Mouse (Mus musculus): ENCODE data around the gene Midn. TPM values are rescaled to one million over a fixed set of nuclear protein-coding genes. Genes with fewer than 3 reads are reported as not detected.
A peak's percentile ranks its signal among the peaks of the same experiment; 100 is the strongest.
"Not testable (repeated sequence)": the region's sequence is repeated elsewhere in the genome, so short reads cannot be mapped to it uniquely, and the experiment has no call there.

Midn gene
- total RNA-seq, 2 experiments from 2014 or later: 22.4 to 29.6 TPM

DNA sequence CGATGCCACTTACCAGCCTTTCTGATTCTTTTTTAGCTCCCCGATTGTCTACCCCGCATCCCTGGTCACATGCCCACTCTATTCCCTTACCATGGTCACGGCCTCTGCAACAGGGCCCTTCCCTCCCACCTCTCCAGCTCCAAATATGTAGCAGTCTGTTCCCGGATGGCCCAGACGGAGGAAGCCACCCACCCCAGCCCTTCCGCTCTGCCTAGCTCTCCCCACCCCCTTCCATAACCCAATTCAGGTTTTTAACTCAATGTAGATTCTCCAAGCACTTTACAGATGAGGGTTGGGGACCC lies 8.6 kb downstream of the Midn start:
- no peak for ATAC-seq (ENCODE audit: poor library complexity, severe bottlenecking)

DNA sequence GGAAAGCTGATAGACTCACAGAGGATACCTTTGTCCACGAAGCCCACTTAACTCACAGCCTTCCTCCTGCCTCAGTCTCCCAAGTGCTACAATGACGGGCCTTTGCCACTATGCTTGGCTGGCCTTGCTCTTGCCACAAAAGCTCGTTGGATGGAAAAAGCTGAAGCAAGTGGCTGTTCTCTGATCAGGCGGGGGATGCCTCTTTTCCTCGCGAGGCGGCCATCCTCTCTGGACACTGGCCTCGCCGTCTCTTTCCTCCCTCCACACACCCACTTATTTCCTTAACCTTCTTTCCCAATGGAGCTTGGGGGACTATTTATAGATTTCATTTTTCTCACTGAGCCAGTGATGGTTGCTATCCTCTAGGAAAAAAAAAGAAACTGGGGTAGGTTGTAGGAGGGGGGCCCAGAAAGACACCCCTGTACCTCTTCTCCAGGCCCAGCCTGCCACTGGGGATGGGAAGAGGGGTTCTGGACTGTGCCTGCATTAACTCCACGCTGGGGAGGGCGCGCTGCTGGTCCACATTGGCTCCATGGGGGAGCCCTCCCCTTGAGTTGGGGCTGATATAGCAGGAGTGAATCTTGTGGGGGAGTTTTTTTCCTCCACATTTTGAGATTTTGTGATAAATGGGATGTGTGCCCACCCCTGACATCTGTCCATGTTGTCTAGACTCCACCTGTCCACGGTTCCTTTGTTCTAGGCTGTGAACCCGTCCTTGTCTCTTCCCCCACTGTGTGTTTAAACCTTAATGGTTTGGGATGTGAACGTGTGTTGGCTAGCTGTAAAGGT lies 9.3 kb downstream of the Midn start:
- ATAC-seq (ENCODE audit: poor library complexity, severe bottlenecking): no peak

DNA sequence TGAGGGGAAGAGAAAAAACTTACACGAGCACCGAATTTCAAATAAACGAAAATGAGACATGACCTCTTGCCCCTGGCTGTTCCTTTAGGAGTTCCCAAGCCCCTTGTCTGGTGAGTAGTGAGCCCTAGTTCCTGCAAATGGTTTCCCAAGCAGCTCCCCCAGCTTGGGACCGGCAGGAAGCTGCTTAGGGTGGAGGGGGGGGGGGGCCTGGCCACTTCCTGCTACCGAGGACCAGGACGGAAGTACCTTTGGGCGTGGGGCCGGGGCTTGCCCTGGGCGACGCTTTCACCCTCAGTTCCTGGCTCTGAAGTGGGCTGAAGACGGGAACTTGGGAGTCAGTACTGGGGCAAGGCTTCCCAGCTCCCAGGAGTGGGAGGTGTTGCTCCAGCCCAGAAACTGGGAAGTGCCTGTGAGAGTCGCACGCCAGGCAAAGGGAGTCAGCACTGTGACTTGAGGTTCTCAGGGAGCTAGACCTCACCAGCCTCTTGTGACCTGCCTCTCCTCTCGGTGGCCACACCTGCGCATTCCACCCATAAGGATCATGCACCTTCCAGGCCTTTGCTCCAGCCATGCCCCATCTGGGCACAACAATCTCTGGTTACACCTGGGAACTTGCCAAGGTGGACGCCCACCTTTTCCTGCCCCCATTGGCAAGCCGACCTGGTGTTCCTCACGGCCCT lies 10.4 kb downstream of the Midn start:
- ATAC-seq (ENCODE audit: poor library complexity, severe bottlenecking): peak; percentile 50

DNA sequence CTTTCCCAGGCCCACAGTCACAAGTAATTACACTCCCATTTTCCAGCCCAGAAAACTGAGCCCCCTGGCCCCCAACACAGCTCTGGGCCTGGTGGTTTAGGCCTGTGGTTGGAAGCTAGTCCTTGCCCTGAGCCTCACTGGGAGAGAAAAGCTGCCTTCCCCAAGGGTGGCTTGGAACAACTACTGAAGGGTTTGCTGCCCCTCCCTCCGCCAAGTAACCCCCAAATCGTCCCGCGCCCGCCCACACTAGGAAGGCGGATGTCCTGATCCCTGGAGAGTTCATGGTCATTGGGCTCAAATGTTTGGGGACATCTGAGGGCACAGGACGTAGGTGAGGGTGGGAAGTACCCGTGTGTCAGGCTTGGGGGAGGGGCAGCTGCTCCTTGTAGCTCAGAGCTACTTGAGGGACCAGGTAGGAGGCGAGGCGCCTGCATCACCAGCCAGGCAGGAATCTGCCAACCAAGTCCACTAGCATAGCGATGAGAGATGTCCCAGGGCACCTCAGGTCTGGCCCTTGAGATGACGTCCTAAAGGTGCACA lies 11.0 kb downstream of the Midn start:
- peak; percentile 8 for ATAC-seq (ENCODE audit: poor library complexity, severe bottlenecking)

DNA sequence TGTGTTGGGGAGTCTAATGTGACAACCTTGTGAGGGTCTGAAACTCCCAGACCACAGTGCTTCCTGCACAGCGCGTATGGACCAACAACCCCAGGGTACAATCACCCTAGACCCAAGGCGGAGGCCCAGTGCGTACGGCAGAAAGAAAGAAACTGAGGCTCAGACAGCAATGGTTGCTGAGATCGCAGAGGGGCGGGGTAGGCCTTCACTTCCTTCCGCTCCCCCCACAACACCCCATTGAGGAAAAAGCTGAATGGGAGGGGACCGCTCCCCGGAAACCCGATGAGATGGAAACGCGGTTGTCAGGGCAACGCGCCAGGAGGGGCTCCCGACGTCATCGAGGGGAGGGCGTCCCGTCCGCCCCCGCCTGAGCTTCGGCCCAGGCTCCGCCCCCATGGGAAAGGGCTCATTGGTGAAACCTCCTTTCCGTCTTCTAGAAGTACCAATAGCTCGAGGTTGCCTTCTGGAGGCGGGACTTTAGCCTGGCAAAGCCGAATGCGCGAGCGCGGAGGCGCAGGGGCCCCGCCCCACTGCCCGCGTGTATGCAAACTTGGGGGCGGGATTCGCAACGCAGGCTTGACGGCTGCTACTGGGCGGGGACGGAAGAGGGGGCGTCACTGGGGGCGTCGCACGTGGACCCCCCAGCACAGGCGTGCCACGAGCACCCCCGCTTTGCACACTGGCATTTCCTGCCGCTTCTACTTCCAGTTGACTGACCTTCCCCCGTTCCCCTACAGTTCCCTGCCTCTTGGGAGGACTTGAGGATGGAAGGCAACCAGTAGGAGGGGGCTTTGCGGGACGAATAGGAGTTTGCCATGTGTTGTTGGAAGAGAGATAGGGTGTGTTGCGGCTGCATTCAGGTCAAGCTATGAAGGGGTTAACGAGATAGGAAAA lies 11.7 kb downstream of the Midn start:
- peak; percentile 79 for ATAC-seq (ENCODE audit: poor library complexity, severe bottlenecking)

DNA sequence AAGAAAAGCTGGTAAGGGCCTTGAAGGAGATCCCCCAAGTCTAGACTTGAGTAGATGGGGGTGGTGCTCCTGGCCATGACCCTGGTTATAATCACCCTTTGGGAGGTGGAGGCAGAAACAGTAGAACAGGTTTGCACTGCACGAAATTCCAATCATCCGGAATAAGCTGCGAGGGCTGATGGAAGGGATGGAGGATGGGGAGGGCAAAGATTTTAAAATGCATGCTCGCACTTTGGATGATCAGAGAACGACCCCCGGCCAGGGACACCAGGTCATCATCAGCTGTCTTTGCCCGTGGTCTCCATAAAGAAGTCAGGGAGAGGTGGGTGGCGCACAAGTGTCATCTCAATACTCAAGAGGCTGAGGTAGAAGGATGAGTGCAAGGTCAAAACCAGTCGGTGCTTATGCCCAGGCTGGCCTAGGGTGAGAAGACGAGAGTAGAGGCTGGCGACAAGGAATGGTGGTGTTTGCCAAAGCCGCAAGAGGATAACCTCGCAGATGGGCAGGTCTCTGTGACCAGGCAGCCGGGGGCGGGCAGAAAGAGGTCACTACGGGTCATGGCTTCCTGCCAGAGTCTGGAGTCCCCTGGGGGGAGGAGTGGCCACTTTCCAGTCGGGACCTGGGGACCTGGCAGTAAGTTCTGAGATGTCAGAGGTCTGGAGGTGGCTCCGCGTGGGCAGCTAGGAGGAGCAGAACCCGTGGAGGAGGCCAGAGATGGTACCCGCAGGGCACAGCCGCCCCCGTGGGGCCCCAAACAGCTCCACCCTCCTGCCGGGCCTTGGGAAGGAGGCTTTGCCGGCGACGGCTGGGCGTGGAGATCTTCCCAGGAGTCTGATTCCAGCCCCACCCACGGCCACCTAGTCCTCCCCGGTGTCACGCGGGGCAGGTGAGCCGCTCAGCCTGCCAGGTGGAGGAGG lies 12.6 kb downstream of the Midn start:
- ATAC-seq (ENCODE audit: poor library complexity, severe bottlenecking): no peak

DNA sequence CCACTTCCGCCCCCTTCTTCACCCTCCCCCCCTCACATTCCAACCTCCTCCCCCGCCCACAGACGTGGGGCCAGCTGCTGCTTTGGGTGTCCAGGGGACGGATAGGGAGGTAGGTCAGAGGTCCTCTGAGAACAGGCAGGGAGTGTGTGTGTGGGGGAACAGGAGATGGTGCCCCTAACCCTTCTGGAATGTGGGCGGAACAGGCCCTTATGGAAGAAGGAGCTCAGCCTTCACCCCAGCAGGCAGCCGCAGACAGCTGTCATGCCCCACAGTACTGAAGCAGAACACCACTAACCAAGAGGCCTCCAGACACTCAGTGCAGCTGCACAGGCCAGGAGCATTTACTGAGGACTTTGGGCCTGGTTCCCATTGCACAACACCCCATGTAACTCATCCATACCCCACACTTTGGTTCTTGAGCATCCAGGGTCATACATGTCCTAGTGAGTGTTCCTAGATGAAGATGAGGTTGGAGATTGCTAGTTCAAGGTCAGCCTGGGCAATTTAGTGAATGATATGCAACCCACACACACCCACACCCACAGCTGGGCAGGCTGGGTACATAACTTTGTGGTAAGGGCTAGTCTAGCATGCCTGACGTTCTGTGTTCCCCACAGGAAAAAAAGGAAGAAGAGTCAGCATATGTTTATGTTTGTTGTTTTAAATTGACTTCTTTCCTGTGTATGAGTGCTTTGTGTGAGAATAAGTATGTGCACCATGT lies 13.6 kb downstream of the Midn start:
- ATAC-seq (ENCODE audit: poor library complexity, severe bottlenecking): no peak

DNA sequence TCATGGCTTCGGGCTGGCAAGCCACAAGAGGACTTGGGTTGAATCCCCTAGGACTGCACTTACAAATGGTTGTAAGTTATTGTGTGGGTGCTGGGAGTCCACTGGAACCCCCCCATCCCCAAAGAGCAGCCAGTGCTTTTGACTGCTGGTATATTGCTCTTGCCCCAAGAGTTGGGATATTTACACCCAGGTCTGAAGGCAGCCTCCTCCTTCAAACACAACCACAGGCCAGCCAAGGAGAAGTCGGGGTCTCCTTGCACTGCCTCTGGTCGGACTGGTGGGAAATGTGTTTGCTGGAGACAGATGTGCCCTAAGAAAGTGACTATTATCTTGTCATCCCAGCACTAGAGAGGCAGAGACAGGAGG lies 14.2 kb downstream of the Midn start:
- no peak for ATAC-seq (ENCODE audit: poor library complexity, severe bottlenecking)

DNA sequence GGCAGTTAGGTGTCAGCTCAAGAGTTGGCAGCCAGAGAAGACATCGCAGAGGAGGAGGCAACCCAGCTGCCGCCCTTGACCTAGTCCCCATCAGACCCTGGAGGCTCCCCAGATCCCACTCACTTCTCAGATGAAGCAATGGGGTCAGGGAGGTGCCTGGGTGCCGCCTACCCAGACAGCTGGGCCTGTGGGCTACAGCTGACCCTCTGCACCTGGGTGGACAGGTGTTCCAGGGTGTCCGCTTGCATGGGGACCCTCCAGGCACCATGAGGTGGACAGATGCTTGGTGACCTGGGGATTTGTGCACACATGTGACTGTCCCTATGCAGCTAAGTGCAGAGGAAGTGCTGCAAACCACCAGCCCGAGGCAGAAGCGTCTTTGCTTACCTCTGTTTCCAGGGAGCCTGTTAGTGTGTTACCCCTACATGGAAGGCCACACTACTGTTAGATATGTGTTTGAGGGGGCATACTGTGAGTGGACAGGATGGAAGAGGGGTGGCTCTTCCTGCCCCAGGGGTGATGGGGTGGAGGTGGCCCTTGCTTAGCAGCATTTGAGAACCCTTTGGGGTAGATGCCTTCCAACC lies 14.7 kb downstream of the Midn start:
- ATAC-seq (ENCODE audit: poor library complexity, severe bottlenecking): no peak

DNA sequence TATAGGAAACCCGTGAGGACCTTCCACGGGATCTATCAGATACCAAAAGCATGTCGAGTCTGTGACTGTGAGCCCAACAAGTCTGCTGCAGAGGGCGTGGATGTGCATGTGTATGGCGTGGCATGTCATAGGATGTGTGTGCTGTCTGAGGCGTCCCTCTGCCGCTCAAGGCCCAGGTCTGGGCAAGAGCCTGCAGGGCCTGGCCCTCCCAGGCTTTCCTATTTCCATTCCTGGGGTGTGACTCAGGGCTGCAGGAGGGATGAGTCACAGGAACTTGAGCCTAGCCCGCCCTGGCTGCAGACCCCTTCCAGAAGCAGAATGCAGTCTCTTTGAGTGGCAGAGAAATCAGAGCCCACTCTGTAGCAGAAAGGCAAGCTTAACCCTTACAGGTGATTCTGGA lies 15.6 kb downstream of the Midn start:
- no peak for ATAC-seq (ENCODE audit: poor library complexity, severe bottlenecking)

DNA sequence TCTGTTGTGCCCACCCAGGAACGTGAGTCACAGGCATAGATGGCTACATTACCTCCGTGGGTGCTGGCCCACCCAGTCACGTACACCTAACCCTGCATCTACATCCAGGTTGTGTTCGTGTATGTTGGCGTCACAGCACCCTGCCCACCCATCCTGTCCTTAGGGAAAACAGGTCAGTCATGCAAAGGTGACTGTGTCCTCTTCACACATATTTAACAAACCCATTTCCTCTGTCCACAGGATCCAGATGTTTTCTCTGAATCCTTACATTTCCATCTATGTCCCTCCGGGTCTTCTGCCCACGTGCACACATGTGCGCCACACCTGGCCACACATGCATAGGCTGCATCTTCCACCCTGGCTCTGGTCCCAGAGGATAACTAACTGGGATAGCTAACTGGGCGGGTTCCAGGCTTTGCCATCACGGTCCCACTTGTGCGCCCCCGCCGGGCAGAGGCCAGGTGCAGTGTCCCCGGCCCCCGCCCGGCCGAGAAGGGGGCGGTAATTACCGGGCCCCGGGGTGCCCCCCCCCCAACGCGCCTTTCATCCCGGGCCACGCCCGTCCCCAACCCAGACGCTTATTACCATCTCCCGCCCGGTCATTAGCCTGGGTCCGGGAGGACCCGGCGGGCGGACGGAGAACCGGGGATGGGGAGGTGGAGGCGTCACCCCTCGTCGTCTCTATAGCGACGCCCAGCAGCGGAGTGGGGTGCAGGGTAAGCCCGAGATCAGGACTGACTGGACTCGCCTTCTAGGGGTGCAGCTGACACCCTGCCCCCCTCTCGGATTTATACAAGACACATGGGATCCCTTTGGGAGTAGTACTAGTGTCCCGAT lies 16.3 kb downstream of the Midn start:
- ATAC-seq (ENCODE audit: poor library complexity, severe bottlenecking): 0 out of 2 replicates have a peak, but pooled peaks have one; percentile 0

DNA sequence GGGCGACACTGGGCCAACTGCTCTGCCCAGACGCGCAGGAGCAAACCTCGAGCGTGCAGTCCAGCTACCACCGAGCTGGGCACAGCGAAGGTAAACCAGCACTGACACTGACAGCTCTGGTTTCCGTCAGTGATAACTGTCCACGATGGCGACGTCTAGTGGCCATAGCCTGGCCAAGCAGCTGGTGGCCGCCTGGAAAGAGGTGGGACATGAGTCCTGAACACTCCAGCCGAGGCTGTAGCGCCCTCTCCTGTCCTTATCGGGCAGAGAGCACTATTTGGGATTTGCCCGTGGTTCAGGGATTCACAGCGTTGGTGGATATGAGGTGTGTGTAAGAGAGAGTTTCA lies 16.9 kb downstream of the Midn start:
- ATAC-seq (ENCODE audit: poor library complexity, severe bottlenecking): peak; percentile 65

DNA sequence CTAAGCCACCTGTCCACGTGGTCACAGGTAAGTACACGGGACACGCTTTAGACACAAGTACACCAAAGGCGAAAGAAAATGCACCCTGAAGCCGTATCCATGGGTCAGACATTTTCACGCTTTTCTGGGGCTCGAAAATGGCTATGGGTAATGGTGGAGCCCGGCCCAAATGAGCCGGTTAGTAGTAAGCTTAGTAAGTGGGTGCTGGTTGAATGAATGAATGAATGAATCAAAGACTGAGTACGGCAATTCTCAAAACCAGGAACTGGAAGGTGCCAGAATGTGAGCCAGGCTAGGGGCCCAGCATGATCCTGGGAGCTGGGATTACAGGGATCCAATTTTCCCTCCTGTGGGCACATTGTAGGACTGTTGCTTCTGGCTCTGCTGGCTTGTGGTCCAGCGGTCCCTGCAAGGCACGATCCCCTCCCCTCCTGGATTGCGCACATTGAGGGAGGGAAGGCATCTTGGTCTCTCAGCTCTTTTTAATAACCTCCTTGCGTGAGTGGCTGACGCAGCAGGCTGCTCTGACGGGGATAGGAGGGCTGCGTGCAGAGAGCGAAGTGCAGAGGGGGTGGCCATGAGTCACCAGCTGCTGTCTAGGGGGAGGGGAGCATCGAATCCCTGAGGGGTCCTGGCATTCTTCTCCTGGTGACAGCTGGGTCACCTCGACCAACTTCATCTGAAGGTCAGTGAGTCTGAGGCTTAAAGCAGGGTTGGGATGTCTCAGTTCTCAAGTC lies 17.5 kb downstream of the Midn start, which contains the start of gene Cirbp:
Cirbp (plus strand) TSS at position 594 of the 737 bp plus-strand sequence.
- ATAC-seq (ENCODE audit: poor library complexity, severe bottlenecking): no peak

DNA sequence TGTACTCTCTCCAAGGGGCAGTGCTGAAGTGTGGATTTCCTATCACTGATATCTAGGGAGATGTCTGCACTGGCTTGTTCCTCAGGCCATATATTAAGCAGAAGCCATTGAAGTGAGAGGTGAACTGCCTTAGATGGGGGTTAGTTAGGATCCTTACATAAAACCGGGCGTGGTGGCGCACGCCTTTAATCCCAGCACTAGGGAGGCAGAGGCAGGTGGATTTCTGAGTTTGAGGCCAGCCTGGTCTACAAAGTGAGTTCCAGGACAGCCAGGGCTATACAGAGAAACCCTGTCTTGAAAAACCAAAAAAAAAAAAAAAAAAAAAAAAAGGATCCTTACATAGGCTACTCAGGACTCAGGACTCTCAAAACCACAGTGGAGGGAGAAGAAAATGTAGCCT lies 18.1 kb downstream of the Midn start:
- ATAC-seq (ENCODE audit: poor library complexity, severe bottlenecking): not testable (repeated sequence)

DNA sequence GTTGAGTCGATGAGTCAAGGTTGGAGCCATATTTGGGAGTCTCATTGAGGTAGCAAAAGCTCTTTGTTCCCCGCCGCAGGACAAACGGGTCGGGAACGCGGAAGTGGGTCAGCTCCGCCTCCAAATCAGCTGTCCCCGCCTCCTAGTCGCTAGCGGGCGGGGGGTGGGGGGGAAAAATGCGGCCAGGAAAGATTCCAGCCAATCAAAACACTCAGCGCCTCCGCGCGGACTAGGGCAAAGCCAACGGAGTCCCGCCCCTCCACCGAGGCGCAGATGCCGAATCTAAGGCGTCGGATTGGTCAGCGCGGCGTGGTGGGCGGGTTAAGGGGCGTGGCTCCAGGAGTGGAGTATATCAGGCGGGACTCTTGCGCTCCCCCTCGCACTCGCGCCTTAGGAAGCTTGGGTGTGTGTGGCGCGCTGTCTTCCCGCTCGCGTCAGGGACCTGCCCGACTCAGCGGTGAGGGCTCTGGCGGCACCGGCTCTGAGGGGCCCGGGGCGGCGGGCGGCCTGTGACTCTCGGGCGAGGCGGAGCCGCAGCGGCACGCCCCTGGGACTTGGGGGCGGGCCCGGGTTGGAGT lies 19.5 kb downstream of the Midn start:
- peak; percentile 76 for ATAC-seq (ENCODE audit: poor library complexity, severe bottlenecking)

DNA sequence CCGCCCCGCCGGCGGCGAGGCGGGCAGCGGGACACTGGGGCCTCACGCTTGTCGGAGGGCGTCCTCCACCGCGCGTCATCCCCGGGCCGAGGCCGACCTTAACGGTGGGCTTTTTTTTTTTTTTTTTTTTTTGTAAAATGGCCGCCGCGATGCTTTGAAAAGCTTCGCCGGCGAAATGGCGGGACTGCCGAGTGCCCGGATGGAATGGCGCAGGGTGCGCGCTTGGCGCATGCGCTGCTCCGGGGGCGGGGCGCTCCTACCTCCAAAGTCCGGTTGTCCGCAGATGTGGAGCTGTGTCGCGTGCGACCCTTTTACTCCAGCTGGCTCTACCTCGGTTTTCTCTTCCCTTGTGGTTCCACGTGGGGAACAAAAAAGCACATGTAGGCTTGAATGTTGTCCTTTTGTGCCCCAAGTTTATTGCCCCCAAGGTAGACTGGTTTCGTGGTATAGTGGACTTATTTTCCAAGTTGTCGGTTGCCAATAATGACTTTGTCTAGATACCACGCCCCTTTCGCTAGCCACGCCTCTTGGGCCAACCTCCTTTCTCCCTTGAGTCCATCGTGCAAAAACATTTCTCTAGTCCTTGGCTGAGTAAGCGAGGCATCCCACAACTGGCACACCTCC lies 20.1 kb downstream of the Midn start:
- ATAC-seq (ENCODE audit: poor library complexity, severe bottlenecking): peak; percentile 23

DNA sequence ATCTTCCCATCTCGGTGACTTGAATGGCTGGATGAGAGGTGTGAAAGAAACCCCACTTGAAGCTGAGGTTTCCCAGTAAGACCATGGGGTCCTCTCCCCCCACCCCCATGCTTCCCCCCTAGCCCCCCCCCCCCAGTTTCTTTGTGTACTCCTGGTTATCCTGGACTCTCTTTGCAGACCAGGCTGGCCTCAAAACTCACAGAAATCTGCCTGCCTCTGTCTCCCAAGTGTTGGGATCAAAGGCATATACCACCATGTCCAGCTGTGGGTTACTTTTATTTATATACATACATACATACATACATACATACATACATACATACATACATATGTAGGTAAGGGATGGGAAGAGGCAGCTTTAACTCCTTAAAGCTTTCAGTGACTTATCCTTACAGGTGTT lies 21.0 kb downstream of the Midn start:
- no peak for ATAC-seq (ENCODE audit: poor library complexity, severe bottlenecking)
